Comparison of ENCODE assay signal across 15 mouse cellular contexts in genomic region chr2:75396016-75396415, GRCm38 (mm10).
"Had no signal": no experiment of that assay in that cellular context is flagged by ENCODE, and none has a peak within 500 bp of the region (broad histone marks: within the 10 kb centered on the region; RNA-seq: fewer than 3 reads in every experiment).

No protein-coding gene starts in this region.

- H3K4me1 ChIP-seq: liver, embryonic 13.5 days; lung, embryonic 15.5 days; neural tube, embryonic 15.5 days had no signal

- DNase-seq: kidney, adult 11 months; kidney, postnatal 10 days; kidney, postnatal 4 days; liver, embryonic 13.5 days; liver, postnatal 0 days; lung, postnatal 14 days; midbrain, embryonic 14.5 days; right cerebral cortex, adult 18-20 months had no signal

- H3K9ac ChIP-seq: limb, embryonic 15.5 days; liver, embryonic 13.5 days; liver, postnatal 0 days; lung, embryonic 15.5 days; neural tube, embryonic 15.5 days had no signal

- H3K36me3 ChIP-seq: limb, embryonic 15.5 days; liver, embryonic 13.5 days; lung, embryonic 15.5 days; neural tube, embryonic 15.5 days had no signal

- ATAC-seq: liver, postnatal 0 days had no signal

- H3K27me3 ChIP-seq: liver, embryonic 13.5 days; lung, embryonic 15.5 days had no signal

- H3K4me3 ChIP-seq: layer of hippocampus, adult 2 months; limb, embryonic 15.5 days; liver, embryonic 13.5 days; lung, embryonic 15.5 days; myocyte; neural tube, embryonic 15.5 days had no signal

- H3K4me2 ChIP-seq: limb, embryonic 15.5 days; liver, embryonic 13.5 days; lung, embryonic 15.5 days; neural tube, embryonic 15.5 days had no signal

- H3K27ac ChIP-seq: layer of hippocampus, adult 2 months; limb, embryonic 15.5 days; liver, embryonic 13.5 days; lung, embryonic 15.5 days; macrophage; neural tube, embryonic 15.5 days; stomach, postnatal 0 days had no signal

- H3K9me3 ChIP-seq: limb, embryonic 15.5 days; liver, embryonic 13.5 days; lung, embryonic 15.5 days; neural tube, embryonic 15.5 days had no signal
